Mouse (Mus musculus): ENCODE measurements at regions not wholly inside any gene's neighbourhood (a gene's known extent, or its start where the extent isn't known, plus 50 kb on each side); places are given as distances from the start of the nearest gene placed in this dataset.

- no peak for DNase-seq (ENCODE audit: low spot score in 2 of 2)
Measured at GRCm38 (mm10) chr7:70834787-70835461, 468.4 kb upstream of the Nr2f2 start.

- no peak for DNase-seq (ENCODE audit: low spot score in 2 of 2)
Measured at GRCm38 (mm10) chr7:70828486-70829195, 462.1 kb upstream of the Nr2f2 start.

- no peak for DNase-seq (ENCODE audit: low spot score in 2 of 2)
Measured at GRCm38 (mm10) chr7:70826074-70826473, 459.5 kb upstream of the Nr2f2 start.

GRCm38 (mm10) chr7:70823020-70823419 lies 456.5 kb upstream of the Nr2f2 start:
- no peak for DNase-seq (ENCODE audit: low spot score in 2 of 2)

- peak in 1 of 2 experiments; percentile 20 for DNase-seq (ENCODE audit: low spot score in 2 of 2)
Measured at GRCm38 (mm10) chr7:70822310-70822821, 455.8 kb upstream of the Nr2f2 start.

GRCm38 (mm10) chr7:70821861-70822260 lies 455.3 kb upstream of the Nr2f2 start:
- no peak for DNase-seq (ENCODE audit: low spot score in 2 of 2)

- DNase-seq (ENCODE audit: low spot score in 2 of 2) = no peak
Measured at GRCm38 (mm10) chr7:70817347-70817913, 450.9 kb upstream of the Nr2f2 start.

- no peak for DNase-seq (ENCODE audit: low spot score in 2 of 2)
Measured at GRCm38 (mm10) chr7:70814391-70814790, 447.9 kb upstream of the Nr2f2 start.

GRCm38 (mm10) chr7:70813101-70813500 lies 446.6 kb upstream of the Nr2f2 start:
- no peak for DNase-seq (ENCODE audit: low spot score in 2 of 2)

GRCm38 (mm10) chr7:70810411-70811090 lies 444.0 kb upstream of the Nr2f2 start:
- no peak for DNase-seq (ENCODE audit: low spot score in 2 of 2)

- no peak for DNase-seq (ENCODE audit: low spot score in 2 of 2)
Measured at GRCm38 (mm10) chr7:70804281-70804680, 437.7 kb upstream of the Nr2f2 start.

- DNase-seq (ENCODE audit: low spot score in 2 of 2) = no peak
Measured at GRCm38 (mm10) chr7:70799976-70800375, 433.4 kb upstream of the Nr2f2 start.

- DNase-seq (ENCODE audit: low spot score in 2 of 2) = no peak
Measured at GRCm38 (mm10) chr7:70799031-70799766, 432.7 kb upstream of the Nr2f2 start.

- DNase-seq (ENCODE audit: low spot score in 2 of 2) = no peak
Measured at GRCm38 (mm10) chr7:70796038-70796760, 429.7 kb upstream of the Nr2f2 start.

- DNase-seq (ENCODE audit: low spot score in 2 of 2) = no peak
Measured at GRCm38 (mm10) chr7:70788902-70789796, 422.6 kb upstream of the Nr2f2 start.

- no peak for DNase-seq (ENCODE audit: low spot score in 2 of 2)
Measured at GRCm38 (mm10) chr7:70787966-70788365, 421.4 kb upstream of the Nr2f2 start.

GRCm38 (mm10) chr7:70780742-70781332 lies 414.3 kb upstream of the Nr2f2 start:
- DNase-seq (ENCODE audit: low spot score in 2 of 2) = no peak

- DNase-seq (ENCODE audit: low spot score in 2 of 2) = no peak
Measured at GRCm38 (mm10) chr7:70777763-70778162, 411.2 kb upstream of the Nr2f2 start.

- DNase-seq (ENCODE audit: low spot score in 2 of 2) = no peak
Measured at GRCm38 (mm10) chr7:70769655-70770054, 403.1 kb upstream of the Nr2f2 start.
